Mouse (Mus musculus) ES-Bruce4 (cell line): ENCODE data around the gene Plekha6. TPM values are rescaled to one million over a fixed set of nuclear protein-coding genes. Genes with fewer than 3 reads are reported as not detected.

Experiments used
- H3K27ac ChIP-seq: 2 replicates; pipeline ENCODE4 v1.5.1; 2012; ENCODE audit warnings: low read length, inconsistent platforms; ENCODE audit not compliant: insufficient read depth
- H3K27me3 ChIP-seq: 2 replicates; pipeline ENCODE4 v1.6.1; 2012; ENCODE audit warnings: mild to moderate bottlenecking, low read length, inconsistent platforms; ENCODE audit not compliant: control insufficient read depth, poor library complexity, insufficient read depth, severe bottlenecking
- H3K36me3 ChIP-seq: 2 replicates; pipeline ENCODE4 v1.6.1; 2012; ENCODE audit warnings: inconsistent platforms, mild to moderate bottlenecking, low read length, moderate library complexity; ENCODE audit not compliant: control insufficient read depth, poor library complexity, insufficient read depth, severe bottlenecking
- H3K4me1 ChIP-seq: one replicate; pipeline ENCODE4 v1.8.1; 2011; ENCODE audit warnings: low read length; ENCODE audit not compliant: control insufficient read depth, insufficient read depth
- H3K4me3 ChIP-seq: 2 replicates; pipeline ENCODE4 v1.5.1; 2011; ENCODE audit warnings: low read depth, mild to moderate bottlenecking, low read length
- H3K9ac ChIP-seq: 2 replicates; pipeline ENCODE4 v1.6.1; 2012; ENCODE audit warnings: low read depth, mild to moderate bottlenecking, inconsistent platforms; ENCODE audit not compliant: poor library complexity, severe bottlenecking
- H3K9me3 ChIP-seq: replicated peaks from 2 replicates; pipeline ENCODE4 v1.6.1; 2012; ENCODE audit warnings: mild to moderate bottlenecking, low read length, inconsistent platforms; ENCODE audit not compliant: control insufficient read depth, poor library complexity, insufficient read depth, severe bottlenecking
- CTCF ChIP-seq: IDR thresholded peaks from one replicate; pipeline ENCODE4 v1.8.1; 2011; ENCODE audit warnings: low read depth, low read length
- EP300 ChIP-seq: IDR thresholded peaks from 2 replicates; pipeline ENCODE4 v1.6.1; 2011; ENCODE audit warnings: low read depth, low read length; ENCODE audit not compliant: insufficient read depth
- POLR2A ChIP-seq: IDR thresholded peaks from one replicate; pipeline ENCODE4 v1.8.1; 2011; ENCODE audit warnings: low read length; ENCODE audit not compliant: insufficient read depth
- polyA plus RNA-seq: library from polyadenylated mRNA; stranded (reverse); fragments of >200 nt; gene quantifications from 2 replicates; pipeline ENCODE4 v1.2.4, GENCODE M21; 2011; ENCODE audit warnings: low read depth; ENCODE audit not compliant: missing spikeins, insufficient read depth, insufficient read length

The Plekha6 gene
- polyA plus RNA-seq, 1 experiment = 1.3 TPM

GRCm38 (mm10) chr1:133221459-133221858 lies 57.4 kb downstream of the Plekha6 start:
- Histone ChIP-seq H3K4me1 (no peaks in the 10 kb centered on the region), H3K9me3 (no peaks in the 10 kb centered on the region), H3K27ac (no peak overlapping the region), H3K27me3 (no peaks in the 10 kb centered on the region), H3K36me3 (no peaks in the 10 kb centered on the region), H3K4me3 (no peak overlapping the region), H3K9ac (no peak overlapping the region)
- no peak for TF ChIP-seq EP300
- no peak for TF ChIP-seq POLR2A
- no peak for TF ChIP-seq CTCF

- no peak overlapping the region for H3K9ac ChIP-seq
- H3K27me3 ChIP-seq = no peaks in the 10 kb centered on the region
- H3K4me3 ChIP-seq = no peak overlapping the region
- TF ChIP-seq POLR2A (no peak), CTCF (no peak), EP300 (no peak)
- no peaks in the 10 kb centered on the region for H3K4me1 ChIP-seq
- H3K27ac ChIP-seq = no peak overlapping the region
- no peaks in the 10 kb centered on the region for H3K9me3 ChIP-seq
- no peaks in the 10 kb centered on the region for H3K36me3 ChIP-seq
These were observed 58.5 kb downstream of the Plekha6 start for GRCm38 (mm10) chr1:133222445-133222995.

DNA sequence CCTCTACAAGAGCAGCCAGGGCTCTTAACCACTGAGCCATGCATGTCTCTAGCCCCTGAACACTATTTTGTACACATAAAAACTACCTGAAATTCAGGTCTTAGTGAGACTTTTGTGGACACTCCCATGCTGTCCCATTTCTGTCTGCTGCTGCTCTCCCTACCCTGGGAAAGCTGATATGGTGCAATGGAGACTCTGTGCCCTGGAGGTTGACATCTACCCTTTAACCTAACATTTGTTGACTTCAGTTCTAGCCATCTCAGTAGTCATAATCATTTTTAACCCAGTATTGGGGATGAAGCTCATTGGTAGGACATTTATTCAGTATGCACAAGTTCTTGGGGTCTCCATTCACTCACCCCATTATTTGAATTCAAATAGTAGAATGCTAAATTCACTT lies 60.7 kb downstream of the Plekha6 start:
- Histone ChIP-seq H3K36me3 (no peaks in the 10 kb centered on the region), H3K27me3 (no peaks in the 10 kb centered on the region), H3K9ac (no peak overlapping the region), H3K4me3 (no peak overlapping the region), H3K4me1 (peaks cover 4% of the 10 kb centered on the region), H3K9me3 (no peaks in the 10 kb centered on the region), H3K27ac (no peak overlapping the region)
- TF ChIP-seq POLR2A (no peak), EP300 (no peak), CTCF (no peak)

DNA sequence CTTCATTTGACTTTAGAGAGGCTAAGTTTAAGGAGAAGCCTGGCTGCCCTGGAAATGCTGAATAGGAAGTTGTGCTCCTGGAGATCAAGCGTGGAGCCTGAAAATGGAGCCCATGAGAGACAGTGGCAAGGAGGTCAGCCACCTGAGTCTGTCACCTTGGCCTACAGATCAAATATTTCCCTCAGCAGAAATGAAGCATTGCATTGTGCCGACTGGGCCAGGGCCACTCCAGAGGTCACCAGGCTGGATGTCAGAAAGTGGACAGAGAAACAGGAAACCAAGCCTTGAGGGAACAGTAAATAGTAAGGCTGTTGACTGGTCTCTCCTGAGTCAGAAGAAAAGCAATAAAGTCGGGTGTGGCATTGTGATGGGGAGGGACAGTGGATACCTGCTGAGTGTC lies 61.1 kb downstream of the Plekha6 start:
- no peak overlapping the region for H3K27ac ChIP-seq
- no peaks in the 10 kb centered on the region for H3K9me3 ChIP-seq
- no peak overlapping the region for H3K4me3 ChIP-seq
- no peaks in the 10 kb centered on the region for H3K36me3 ChIP-seq
- no peaks in the 10 kb centered on the region for H3K27me3 ChIP-seq
- H3K4me1 ChIP-seq = peaks cover 4% of the 10 kb centered on the region
- TF ChIP-seq CTCF (no peak), EP300 (no peak), POLR2A (no peak)
- no peak overlapping the region for H3K9ac ChIP-seq

- no peaks in the 10 kb centered on the region for H3K27me3 ChIP-seq
- no peak overlapping the region for H3K27ac ChIP-seq
- H3K9ac ChIP-seq = no peak overlapping the region
- TF ChIP-seq CTCF (no peak), POLR2A (no peak), EP300 (no peak)
- peaks cover 4% of the 10 kb centered on the region for H3K4me1 ChIP-seq
- no peaks in the 10 kb centered on the region for H3K9me3 ChIP-seq
- no peaks in the 10 kb centered on the region for H3K36me3 ChIP-seq
- H3K4me3 ChIP-seq = no peak overlapping the region
These were observed 61.6 kb downstream of the Plekha6 start for GRCm38 (mm10) chr1:133225561-133225960.

DNA sequence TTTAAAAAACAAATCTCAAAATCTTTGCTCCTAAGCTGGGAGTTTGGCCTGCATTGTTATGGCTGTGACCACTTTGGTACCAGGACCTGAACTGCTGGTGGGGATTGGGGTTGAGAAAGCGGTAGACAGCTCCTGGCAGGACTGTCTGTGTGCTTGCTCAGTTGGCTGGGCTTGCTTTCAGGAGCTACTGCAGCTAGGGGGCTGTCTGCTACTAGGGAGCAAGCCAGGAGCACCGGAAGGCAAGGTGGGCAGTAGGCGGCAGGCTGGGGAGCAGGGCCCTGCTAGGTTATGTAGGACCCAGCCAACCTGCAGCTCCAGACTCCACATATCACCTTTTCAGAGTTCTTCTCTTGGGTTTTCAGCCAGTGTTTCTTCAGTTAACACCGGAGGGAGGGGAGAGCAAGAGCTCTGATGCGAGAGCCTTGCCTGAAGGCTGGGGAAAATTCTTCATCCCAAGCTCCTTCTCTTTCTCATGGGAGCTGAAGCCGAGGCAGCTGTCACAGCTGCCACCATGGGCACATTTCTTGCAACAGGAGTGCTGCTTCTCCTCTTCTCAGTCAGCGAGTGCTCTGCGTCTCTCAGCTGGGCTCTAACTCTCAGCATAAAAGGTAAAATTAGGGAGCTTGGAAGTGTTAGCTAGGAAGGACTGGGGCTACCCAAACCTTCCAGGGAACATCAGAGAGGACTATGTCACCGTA lies 62.1 kb downstream of the Plekha6 start:
- Histone ChIP-seq H3K27me3 (no peaks in the 10 kb centered on the region), H3K36me3 (no peaks in the 10 kb centered on the region), H3K4me3 (no peak overlapping the region), H3K4me1 (peaks cover 4% of the 10 kb centered on the region), H3K9me3 (no peaks in the 10 kb centered on the region), H3K27ac (no peak overlapping the region), H3K9ac (no peak overlapping the region)
- TF ChIP-seq CTCF (peak; percentile 72), EP300 (no peak)
